Mouse (Mus musculus) adrenal gland, postnatal 36 days (tissue): ENCODE data around the gene Slc38a11. TPM values are rescaled to one million over a fixed set of nuclear protein-coding genes. Genes with fewer than 3 reads are reported as not detected.
A peak's percentile ranks its signal among the peaks of the same experiment; 100 is the strongest.

ENCODE experiments used
- DNase-seq, 2 experiments: peaks; one replicate each; pipeline ENCODE4 v3.0.0; 2021; ENCODE audit warnings: mixed read lengths in 1 of 2
- total RNA-seq, 2 experiments: library from RNA; stranded (reverse); gene quantifications; 2 replicates each; pipeline ENCODE4 v1.2.3; 2021

Slc38a11 gene
- total RNA-seq, 2 experiments from 2014 or later: 14.7 to 19.4 TPM

GRCm38 (mm10) chr2:65331321-65331720 lies 32.5 kb downstream of the Slc38a11 start:
- peak; percentile 53 to 76 for DNase-seq

- DNase-seq: no peak
Observed at GRCm38 (mm10) chr2:65321998-65322754, 41.7 kb downstream of the Slc38a11 start.

DNA sequence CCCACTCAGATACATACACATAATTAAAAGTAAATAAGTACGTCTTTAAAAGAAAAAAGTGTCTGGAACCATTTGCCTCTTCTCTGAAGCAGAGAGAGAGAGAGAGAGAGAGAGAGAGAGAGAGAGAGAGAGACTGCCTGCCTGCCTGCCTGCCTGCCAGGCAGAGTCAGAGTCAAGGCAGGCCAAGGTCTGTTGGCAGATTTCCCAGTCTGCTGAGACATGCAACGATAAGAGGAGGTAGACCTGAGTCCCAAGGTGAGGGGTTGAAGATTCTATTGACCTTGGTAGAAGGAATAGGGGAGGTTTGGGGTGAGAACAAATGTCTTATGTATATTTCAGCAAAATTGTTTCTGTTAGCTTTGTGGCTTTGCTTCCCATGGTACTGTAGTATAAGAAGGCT lies 42.9 kb downstream of the Slc38a11 start:
- DNase-seq: peak; percentile 81 to 83

DNA sequence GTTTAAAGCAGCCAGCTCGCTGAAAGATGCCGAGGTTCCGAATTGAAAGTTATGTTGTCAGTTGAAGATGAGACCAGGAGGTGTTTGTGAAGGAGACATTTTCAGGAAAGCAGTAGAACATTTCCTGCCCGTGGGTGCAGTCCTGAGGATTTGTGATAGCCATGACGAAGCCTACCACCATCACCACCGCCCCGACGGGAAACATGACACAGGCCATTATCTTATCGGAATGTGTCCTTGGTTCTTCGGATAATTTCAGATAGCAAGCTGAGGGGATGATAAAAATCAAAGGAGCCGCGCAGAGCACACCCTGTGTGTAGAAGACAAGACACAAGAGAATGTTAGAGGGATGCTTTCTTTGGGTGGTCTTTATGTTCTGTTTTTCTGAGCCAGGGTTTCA lies 47.1 kb downstream of the Slc38a11 start:
- DNase-seq: peak; percentile 56 to 65

GRCm38 (mm10) chr2:65311250-65311649 lies 52.6 kb downstream of the Slc38a11 start:
- no peak for DNase-seq

GRCm38 (mm10) chr2:65296541-65296940 lies 67.3 kb downstream of the Slc38a11 start:
- DNase-seq: no peak

DNA sequence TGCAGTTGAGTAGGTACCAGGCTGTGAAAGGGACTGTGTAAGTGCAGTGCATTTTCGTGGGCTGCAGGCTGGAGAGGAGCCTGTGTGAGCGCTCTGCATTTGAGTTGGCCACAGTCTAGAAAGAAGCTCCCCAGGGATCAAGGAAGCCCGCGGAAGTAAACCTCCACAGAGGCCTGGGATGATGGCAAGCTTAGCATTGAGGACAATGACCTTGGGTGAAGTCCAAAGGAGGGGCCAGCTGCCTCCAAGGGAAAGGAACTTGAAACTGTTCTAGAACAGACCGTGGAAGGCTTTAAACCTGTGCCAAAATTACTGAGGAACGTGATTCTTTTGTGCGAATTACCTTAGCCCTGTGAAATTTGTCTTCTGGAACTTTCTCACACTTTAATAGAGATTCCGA lies 69.7 kb downstream of the Slc38a11 start:
- DNase-seq: peak; percentile 61 to 71

DNA sequence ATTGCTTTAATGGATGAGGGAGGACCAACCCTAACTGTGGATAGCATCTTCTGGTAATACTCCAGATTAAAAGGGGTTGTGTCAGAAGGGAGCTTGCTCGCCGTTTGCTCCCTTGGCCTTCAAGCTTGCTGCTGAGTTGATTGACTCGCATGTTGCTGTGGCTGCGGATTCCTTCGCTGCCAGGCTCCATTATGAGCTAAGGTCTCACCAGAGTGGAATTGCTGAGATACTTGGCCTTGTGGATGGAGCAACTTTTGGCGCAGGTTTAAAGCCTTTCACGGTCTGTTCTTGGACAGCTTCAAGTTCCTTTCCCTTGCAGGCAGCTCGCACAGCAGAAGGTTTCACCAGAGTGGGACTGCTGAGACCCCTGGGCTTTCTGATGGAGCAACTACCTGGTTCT lies 70.4 kb downstream of the Slc38a11 start:
- no peak for DNase-seq

- DNase-seq: no peak
Observed at GRCm38 (mm10) chr2:65289721-65290120, 74.1 kb downstream of the Slc38a11 start.

- no peak for DNase-seq
Observed at GRCm38 (mm10) chr2:65288696-65289095, 75.1 kb downstream of the Slc38a11 start.

- DNase-seq: peak; percentile 82 to 84
Observed at GRCm38 (mm10) chr2:65285380-65285779, 78.5 kb downstream of the Slc38a11 start.

- DNase-seq: no peak
Observed at GRCm38 (mm10) chr2:65282979-65283378, 80.9 kb downstream of the Slc38a11 start.

DNA sequence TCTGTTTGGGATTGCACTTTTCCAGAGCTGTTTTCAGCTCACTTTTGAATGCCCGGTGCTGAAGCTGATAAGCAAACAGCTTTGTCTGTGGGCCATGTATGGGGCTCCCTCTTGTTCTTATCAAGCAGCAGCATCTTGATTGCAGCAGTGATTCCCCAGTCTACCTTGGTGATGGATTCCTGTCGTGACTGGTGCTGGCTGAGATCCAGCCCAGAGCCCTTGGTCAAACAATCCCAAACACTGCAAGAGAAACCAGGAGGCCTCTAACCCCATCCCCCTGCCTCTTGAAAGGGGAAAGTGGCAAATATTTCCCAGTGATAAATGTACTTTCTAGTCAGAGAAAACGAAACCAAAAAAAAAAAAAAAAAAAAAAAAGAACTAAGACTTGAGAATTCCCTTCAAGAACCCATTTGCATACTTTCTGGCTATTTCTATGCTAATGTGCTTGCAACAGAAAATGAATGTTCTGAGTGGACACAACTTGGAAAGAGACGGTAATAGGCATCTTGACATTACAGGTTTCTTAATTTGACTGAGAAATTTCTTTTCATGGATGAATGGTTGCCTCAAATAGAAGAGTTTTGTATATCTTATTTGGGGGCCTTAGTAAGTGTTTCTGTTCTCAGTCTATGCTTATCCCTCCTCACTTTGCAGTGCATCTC lies 84.7 kb downstream of the Slc38a11 start:
- DNase-seq: peak; percentile 52 to 53

DNA sequence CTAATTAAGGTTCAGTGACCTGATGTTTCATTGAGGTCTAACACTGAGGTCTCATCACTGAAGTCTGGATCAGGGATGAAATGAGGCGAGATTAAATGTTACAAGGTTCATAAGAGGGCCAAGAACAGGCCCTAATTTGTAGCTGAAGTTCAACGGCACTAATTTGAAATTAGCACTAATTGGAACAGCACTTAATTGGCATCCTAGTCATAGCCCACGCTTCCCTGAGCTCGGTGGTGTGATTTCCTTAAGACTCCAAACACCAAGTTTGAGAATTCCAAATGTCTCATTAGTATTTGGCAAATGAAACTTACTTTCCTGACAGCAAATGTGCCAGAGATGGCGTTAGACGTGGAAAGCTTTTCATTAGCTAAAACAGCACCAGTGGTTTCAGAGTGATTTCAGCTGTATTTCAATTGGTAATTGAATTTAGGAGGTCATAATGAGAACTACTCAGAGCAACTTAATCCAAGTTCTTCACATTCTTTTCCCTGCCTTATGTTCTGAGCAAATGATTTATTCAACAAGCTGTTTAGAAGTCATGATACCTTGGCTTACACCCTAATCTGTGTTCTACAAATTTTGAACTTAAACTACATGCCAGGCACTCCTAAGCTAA lies 88.3 kb downstream of the Slc38a11 start:
- DNase-seq: no peak

DNA sequence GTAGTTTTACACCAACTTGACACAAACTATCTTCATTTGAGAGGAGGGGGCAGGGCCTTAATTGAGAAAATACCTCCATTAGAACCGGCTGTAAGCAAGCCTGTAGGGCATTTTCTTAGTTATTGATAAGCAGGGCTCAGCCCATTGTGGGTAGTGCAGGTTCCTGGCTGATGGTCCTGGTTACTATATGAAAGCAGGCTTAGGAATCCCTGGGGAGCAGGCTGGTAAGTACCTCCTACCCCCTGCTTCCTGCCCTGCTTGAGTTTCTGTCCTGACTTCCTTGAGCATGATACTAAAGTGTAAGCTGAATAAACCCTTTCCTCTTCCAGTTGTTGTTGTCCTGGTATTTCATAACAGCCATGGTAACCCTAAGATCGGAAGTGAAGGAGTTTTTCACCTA lies 89.9 kb downstream of the Slc38a11 start:
- no peak for DNase-seq

GRCm38 (mm10) chr2:65268731-65269130 lies 95.1 kb downstream of the Slc38a11 start:
- DNase-seq: no peak

DNA sequence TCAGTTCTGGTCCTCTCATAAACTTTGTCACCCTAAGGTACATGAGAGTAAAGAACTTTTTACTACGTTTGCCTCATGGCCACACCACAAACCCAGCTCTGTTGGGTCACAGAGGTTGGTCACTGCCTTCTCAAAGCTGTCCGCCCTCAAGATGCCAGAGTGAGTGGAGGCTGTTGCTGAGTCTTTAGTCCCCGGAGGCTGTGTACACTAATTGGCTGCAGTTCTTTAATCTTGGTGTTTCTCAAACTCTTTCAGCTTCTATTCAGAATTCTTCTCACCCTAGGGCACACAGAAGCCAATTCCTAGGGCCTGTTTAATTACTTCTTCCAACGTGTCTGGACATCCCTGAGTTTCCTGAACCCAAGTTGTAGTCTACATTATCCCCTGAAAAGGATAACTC lies 96.0 kb downstream of the Slc38a11 start:
- no peak for DNase-seq

DNA sequence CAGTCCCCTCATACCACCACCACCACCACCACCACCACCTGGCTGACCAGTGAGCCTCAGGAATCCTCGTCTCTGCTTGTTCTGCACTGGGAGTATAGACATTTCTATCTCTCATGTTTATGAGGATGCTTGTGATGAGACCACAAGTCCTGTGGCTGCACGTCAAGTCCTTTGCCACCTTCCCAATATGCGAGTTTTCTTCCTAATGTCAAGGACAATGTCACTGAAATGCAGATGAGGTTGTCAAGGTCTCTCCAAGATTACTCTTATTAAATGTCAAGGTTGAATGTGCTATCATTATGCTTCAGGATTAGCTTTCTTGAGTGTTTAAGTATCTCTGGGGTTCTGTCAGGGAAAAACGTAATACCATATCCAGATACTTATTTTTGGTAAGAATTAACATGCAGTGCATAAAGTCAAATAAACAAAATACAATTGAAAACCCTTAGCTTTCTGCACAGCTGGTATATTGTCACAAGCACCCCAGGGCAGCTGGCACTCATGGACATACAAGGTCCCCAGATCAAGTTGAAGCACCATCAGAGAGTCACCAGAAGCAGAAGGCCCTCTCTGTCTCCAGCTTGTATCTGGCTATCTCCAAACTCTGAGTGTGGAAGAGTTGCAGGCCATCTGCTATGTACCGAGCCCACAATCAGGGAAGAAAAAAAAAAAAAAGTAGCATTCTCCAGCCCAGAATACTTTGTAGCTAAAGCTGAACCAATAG lies 97.1 kb downstream of the Slc38a11 start:
- peak; percentile 39 to 42 for DNase-seq
